Mouse (Mus musculus) lung, embryonic 15.5 days (tissue): Measurements from ENCODE around the gene BC025920. TPM values are rescaled to one million over a fixed set of nuclear protein-coding genes. Genes with fewer than 3 reads are reported as not detected.

Experiments
- ATAC-seq: fragments of 200-750 bp; cut with Nextera tagmentation; 2 replicates; pipeline ENCODE4 v1.8.0; 2017; ENCODE audit warnings: moderate number of reproducible peaks, borderline replicate concordance; ENCODE audit not compliant: low FRiP score, low TSS enrichment; ENCODE audit errors: extremely low read depth
- H3K27ac ChIP-seq: fragments of 300-500 bp; sonication (generic); 2 replicates; pipeline ENCODE4 v1.5.1; 2015; ENCODE audit warnings: moderate library complexity, mild to moderate bottlenecking, inconsistent platforms
- H3K27me3 ChIP-seq: fragments of 300-500 bp; sonication (generic); 2 replicates; pipeline ENCODE4 v1.6.1; 2015; ENCODE audit warnings: inconsistent platforms
- H3K36me3 ChIP-seq: fragments of 300-500 bp; sonication (generic); 2 replicates; pipeline ENCODE4 v1.6.1; 2015; ENCODE audit warnings: inconsistent platforms
- H3K4me1 ChIP-seq: fragments of 300-500 bp; sonication (generic); 2 replicates; pipeline ENCODE4 v1.6.1; 2015; ENCODE audit warnings: inconsistent platforms
- H3K4me2 ChIP-seq: fragments of 300-500 bp; sonication (generic); 2 replicates; pipeline ENCODE4 v1.6.1; 2015; ENCODE audit warnings: inconsistent platforms, mild to moderate bottlenecking, moderate library complexity
- H3K4me3 ChIP-seq: fragments of 300-500 bp; sonication (generic); 2 replicates; pipeline ENCODE4 v1.5.1; 2015; ENCODE audit warnings: mild to moderate bottlenecking, inconsistent platforms
- H3K9ac ChIP-seq: fragments of 300-500 bp; sonication (generic); 2 replicates; pipeline ENCODE4 v1.6.1; 2015; ENCODE audit warnings: inconsistent platforms
- H3K9me3 ChIP-seq: fragments of 300-500 bp; sonication (generic); 2 replicates; pipeline ENCODE4 v1.6.1; 2016; ENCODE audit warnings: inconsistent platforms
- WGBS: fragments of 180-500 bp; shearing (Covaris S2); methylation state at CpG from one replicate; pipeline ENCODE4 v1.1.7; 2015; 5-methylcytosine and 5-hydroxymethylcytosine counted together
- polyA plus RNA-seq: library from polyadenylated mRNA; unstranded; fragments of >200 nt; fragmentation: Nextera tagmentation; extraction: Ambion mirVana; gene quantifications from 2 replicates; pipeline ENCODE4 v1.2.1, GENCODE M21; 2015

Gene BC025920
- polyA plus RNA-seq, 1 experiment from 2014 or later, result 0.66 TPM

DNA sequence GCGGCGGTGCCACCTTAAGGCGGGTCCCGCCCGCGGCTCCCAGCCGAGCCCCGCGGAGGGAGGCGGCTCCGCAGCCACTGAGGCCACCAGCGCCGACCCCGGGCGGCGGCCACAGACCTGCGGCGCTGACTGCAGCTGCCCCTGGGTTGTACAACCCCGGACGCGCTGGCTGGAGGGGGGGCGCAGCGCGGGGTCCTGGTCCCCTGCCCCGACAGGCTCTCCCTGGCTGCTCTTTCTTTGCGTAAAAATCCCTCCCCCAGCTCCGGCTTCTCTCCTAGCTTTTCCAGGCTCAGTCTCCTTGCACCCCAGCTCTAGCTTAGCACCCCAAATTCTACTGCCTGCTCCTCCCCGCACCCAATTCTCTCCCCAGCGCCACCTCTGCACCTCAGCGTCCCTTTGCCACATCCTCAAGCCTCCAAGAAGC lies 30.9 kb upstream of the BC025920 start:
- peak overlapping the region; percentile 75 for H3K4me2 ChIP-seq
- H3K27me3 ChIP-seq, result no peaks in the 10 kb centered on the region
- H3K9me3 ChIP-seq, result no peaks in the 10 kb centered on the region
- no peaks in the 10 kb centered on the region for H3K36me3 ChIP-seq
- ATAC-seq, result peak; percentile 15; the same call in 1 of the 2 replicates
- peak overlapping the region; percentile 69 for H3K9ac ChIP-seq
- H3K27ac ChIP-seq, result peak overlapping the region; percentile 77
- peaks cover 63% of the 10 kb centered on the region for H3K4me1 ChIP-seq
- peak overlapping the region; percentile 60 for H3K4me3 ChIP-seq
- WGBS, result under 1% methylated on average over 23 of the region's 30 CpGs

- H3K9ac ChIP-seq, result peak overlapping the region; percentile 69
- H3K4me3 ChIP-seq, result peak overlapping the region; percentile 60
- H3K4me1 ChIP-seq, result peaks cover 63% of the 10 kb centered on the region
- WGBS, result 2% methylated on average over 6 of the region's 6 CpGs
- peak overlapping the region; percentile 77 for H3K27ac ChIP-seq
- H3K27me3 ChIP-seq, result no peaks in the 10 kb centered on the region
- no peaks in the 10 kb centered on the region for H3K9me3 ChIP-seq
- no peaks in the 10 kb centered on the region for H3K36me3 ChIP-seq
- ATAC-seq, result no peak
- peak overlapping the region; percentile 75 for H3K4me2 ChIP-seq
Observed at GRCm38 (mm10) chr10:81575695-81576094, 30.4 kb upstream of the BC025920 start.

DNA sequence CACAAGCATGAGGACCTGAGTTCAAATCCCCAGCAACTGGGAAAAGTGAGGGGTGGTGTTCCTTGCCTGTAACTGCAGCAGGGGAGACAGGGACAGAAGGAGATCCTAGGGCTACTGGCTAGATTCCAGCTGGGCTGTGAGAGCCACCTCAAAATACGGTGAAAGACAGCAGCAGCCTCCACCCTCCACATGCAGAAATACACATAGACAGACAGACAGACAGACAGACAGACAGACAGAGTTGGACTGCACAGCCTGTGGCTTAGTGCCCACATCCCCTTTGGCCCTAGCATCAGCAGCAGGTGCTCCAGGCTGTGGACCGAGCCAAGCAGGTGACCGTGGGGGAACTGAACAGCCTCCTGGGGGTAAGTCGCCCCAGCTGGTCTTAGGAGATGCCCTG lies 26.1 kb upstream of the BC025920 start:
- Histone ChIP-seq H3K4me3 (no peak overlapping the region), H3K4me1 (peaks cover 34% of the 10 kb centered on the region), H3K9me3 (no peaks in the 10 kb centered on the region), H3K9ac (no peak overlapping the region), H3K27me3 (no peaks in the 10 kb centered on the region), H3K27ac (no peak overlapping the region), H3K36me3 (peaks cover 11% of the 10 kb centered on the region), H3K4me2 (no peak overlapping the region)
- no peak for ATAC-seq
- WGBS, result 62% methylated on average over 4 of the region's 4 CpGs

DNA sequence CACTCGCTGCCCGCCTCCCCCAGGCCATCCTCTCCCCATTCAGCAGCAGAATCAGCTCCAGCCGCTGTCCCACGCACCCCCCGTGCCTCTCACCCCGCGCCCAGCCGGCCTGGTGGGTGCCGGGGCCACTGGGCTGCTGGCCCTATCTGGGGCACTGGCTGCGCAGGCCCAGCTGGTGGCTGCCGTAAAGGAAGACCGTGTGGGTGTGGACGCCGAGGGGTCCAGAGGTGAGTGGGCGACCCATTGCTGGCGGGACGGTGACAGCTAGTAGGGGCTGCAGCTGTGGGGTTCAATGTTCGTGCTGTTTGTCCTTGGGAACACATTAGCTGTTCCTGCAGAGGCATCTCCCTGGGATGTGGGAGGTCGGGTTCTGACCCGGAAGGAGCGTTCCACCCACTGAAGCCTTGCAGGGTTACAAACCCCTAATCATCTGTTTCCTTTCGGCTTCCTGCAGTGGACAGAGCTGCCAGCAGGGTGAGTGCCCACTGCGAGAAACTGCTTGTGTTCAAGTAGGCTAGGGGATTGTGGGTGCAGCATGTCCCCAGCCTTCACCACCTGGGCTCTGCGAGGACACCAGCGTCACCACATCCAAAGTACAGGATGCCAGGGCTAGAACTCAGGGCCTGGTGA lies 25.5 kb upstream of the BC025920 start:
- H3K27me3 ChIP-seq, result no peaks in the 10 kb centered on the region
- H3K4me2 ChIP-seq, result peak overlapping the region; percentile 29; the same call in 1 of the 2 replicates
- peaks cover 29% of the 10 kb centered on the region for H3K4me1 ChIP-seq
- no peaks in the 10 kb centered on the region for H3K9me3 ChIP-seq
- 0 out of 2 replicates have a peak, but pooled peaks have one; percentile 10 for ATAC-seq
- H3K4me3 ChIP-seq, result no peak overlapping the region
- H3K9ac ChIP-seq, result no peak overlapping the region
- no peak overlapping the region for H3K27ac ChIP-seq
- H3K36me3 ChIP-seq, result peaks cover 17% of the 10 kb centered on the region
- whole genome bisulfite sequencing, result 46% methylated on average over 25 of the region's 25 CpGs

- peaks cover 38% of the 10 kb centered on the region for H3K36me3 ChIP-seq
- H3K9ac ChIP-seq, result no peak overlapping the region
- no peak overlapping the region for H3K4me3 ChIP-seq
- no peaks in the 10 kb centered on the region for H3K9me3 ChIP-seq
- no peak for ATAC-seq
- H3K4me1 ChIP-seq, result peaks cover 15% of the 10 kb centered on the region
- 52% methylated on average over 6 of the region's 6 CpGs for WGBS
- no peak overlapping the region for H3K4me2 ChIP-seq
- H3K27ac ChIP-seq, result no peak overlapping the region
- H3K27me3 ChIP-seq, result no peaks in the 10 kb centered on the region
Observed at GRCm38 (mm10) chr10:81583347-81583746, 22.7 kb upstream of the BC025920 start.

GRCm38 (mm10) chr10:81588739-81589138 lies 17.3 kb upstream of the BC025920 start:
- Histone ChIP-seq H3K9me3 (no peaks in the 10 kb centered on the region), H3K27me3 (no peaks in the 10 kb centered on the region; the same call in 1 of the 2 replicates), H3K4me2 (no peak overlapping the region), H3K36me3 (peaks cover 46% of the 10 kb centered on the region), H3K9ac (no peak overlapping the region), H3K4me1 (no peaks in the 10 kb centered on the region), H3K4me3 (no peak overlapping the region), H3K27ac (no peak overlapping the region)
- no peak for ATAC-seq
- 58% methylated on average over 7 of the region's 7 CpGs for WGBS

DNA sequence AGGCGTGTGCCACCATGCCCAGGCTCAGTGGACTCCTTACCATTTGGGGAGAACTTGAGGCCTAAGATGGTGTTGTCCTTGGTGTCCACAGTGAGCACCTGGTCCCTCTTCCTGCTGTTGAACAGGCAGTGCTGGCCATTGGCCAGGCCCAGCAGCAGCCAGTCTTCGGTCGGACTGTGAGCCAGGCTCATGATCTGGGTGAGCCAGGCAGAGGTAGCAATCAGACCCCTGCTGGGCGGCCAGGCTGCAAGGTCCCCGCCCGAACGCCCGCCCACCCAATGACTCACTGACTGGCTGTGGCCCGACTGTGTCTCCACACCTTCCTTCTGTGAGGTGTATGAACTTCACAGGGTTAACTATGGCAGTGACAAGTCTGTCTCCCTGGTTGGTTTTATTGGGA lies 14.2 kb upstream of the BC025920 start:
- WGBS, result 65% methylated on average over 9 of the region's 9 CpGs
- ATAC-seq, result no peak
- peaks cover 17% of the 10 kb centered on the region for H3K27me3 ChIP-seq

DNA sequence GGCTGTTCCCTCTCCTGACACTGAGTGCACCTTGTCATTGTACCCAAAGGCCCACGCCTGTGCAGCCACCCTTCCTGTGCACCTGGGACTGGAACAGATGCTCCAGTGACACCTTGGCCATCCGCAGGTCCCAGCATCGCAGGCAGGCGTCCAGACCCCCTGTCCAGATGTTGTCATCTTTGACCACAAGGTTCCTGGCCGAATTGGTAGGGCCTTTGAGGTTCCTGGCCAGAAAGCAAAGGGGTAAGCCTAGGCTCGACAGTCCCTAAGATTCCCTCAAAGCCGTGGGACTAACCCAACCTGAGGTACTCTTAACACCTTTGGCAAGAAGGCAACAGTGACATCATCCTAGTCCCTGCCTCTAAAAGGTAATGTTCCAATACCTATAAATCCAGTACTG lies 13.4 kb upstream of the BC025920 start:
- H3K27ac ChIP-seq, result no peak overlapping the region
- H3K4me2 ChIP-seq, result no peak overlapping the region
- H3K4me3 ChIP-seq, result no peak overlapping the region
- H3K27me3 ChIP-seq, result peaks cover 17% of the 10 kb centered on the region
- H3K9me3 ChIP-seq, result no peaks in the 10 kb centered on the region
- H3K36me3 ChIP-seq, result peaks cover 17% of the 10 kb centered on the region; the same call in 1 of the 2 replicates
- no peak for ATAC-seq
- H3K4me1 ChIP-seq, result peaks cover 28% of the 10 kb centered on the region
- 75% methylated on average over 7 of the region's 7 CpGs for WGBS
- no peak overlapping the region for H3K9ac ChIP-seq

More for the DNA sequence above, 14.2 kb upstream of the BC025920 start:
- no peak overlapping the region for H3K4me3 ChIP-seq
- H3K36me3 ChIP-seq, result peaks cover 22% of the 10 kb centered on the region; the same call in 1 of the 2 replicates
- H3K4me2 ChIP-seq, result no peak overlapping the region
- H3K4me1 ChIP-seq, result peaks cover 20% of the 10 kb centered on the region
- no peak overlapping the region for H3K27ac ChIP-seq
- no peak overlapping the region for H3K9ac ChIP-seq
- H3K9me3 ChIP-seq, result no peaks in the 10 kb centered on the region

DNA sequence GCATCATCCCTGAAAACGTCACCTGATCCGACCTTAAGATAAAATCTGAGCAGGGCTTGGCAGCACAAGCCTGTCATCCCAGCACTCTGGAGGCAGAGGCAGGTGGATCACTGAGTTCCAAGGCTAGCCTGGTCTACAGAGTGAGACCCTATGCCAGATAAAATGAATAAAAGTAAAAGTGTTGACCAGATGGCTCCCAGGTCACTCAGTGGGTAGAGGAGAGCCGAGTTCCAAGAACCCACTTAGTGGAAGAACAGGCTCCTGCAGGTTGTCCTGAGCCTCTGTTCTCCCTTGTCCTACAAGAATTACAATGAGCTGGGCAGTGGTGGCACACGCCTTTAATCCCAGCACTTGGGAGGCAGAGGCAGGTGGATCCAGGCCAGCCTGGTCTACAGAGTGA lies 12.8 kb upstream of the BC025920 start:
- H3K4me1 ChIP-seq, result peaks cover 33% of the 10 kb centered on the region
- no peak for ATAC-seq
- no peaks in the 10 kb centered on the region for H3K9me3 ChIP-seq
- no peak overlapping the region for H3K4me2 ChIP-seq
- H3K4me3 ChIP-seq, result no peak overlapping the region
- peaks cover 17% of the 10 kb centered on the region for H3K27me3 ChIP-seq
- WGBS, result 57% methylated on average over 4 of the region's 4 CpGs
- H3K9ac ChIP-seq, result no peak overlapping the region
- no peak overlapping the region for H3K27ac ChIP-seq
- H3K36me3 ChIP-seq, result peaks cover 13% of the 10 kb centered on the region; the same call in 1 of the 2 replicates

- Histone ChIP-seq H3K9ac (no peak overlapping the region), H3K36me3 (peaks cover 6% of the 10 kb centered on the region; the same call in 1 of the 2 replicates), H3K27ac (no peak overlapping the region), H3K9me3 (no peaks in the 10 kb centered on the region), H3K4me2 (no peak overlapping the region), H3K4me1 (peaks cover 33% of the 10 kb centered on the region), H3K27me3 (peaks cover 17% of the 10 kb centered on the region), H3K4me3 (no peak overlapping the region)
- ATAC-seq, result no peak
- WGBS, result 57% methylated on average over 18 of the region's 18 CpGs
Observed at GRCm38 (mm10) chr10:81593935-81594334, 12.1 kb upstream of the BC025920 start.

DNA sequence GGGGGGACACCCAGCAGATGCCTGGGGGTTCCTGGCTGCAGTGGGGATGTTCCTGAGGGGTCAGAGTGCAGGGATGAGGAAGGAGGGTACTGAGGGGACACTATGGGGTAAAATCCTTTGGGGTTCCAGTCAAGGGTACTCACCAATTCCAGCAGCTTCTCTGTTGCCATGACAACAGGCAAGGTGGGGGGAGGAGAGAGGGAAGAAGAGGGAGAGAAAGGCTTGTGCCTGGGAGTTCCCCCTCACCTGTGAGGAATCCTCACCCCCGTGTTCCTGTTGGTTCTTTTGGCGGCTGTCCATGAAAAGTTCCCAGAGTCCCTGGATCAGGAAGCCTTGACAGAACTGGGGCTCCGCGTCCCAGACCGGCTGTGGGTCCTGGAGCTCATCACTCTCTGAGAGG lies 10.5 kb upstream of the BC025920 start:
- H3K36me3 ChIP-seq, result no peaks in the 10 kb centered on the region
- peak overlapping the region; percentile 89; the same call in 1 of the 2 replicates for H3K27ac ChIP-seq
- H3K4me1 ChIP-seq, result peaks cover 35% of the 10 kb centered on the region
- H3K4me3 ChIP-seq, result no peak overlapping the region
- peaks cover 17% of the 10 kb centered on the region for H3K27me3 ChIP-seq
- H3K9ac ChIP-seq, result no peak overlapping the region; the same call in 1 of the 2 replicates
- H3K9me3 ChIP-seq, result no peaks in the 10 kb centered on the region
- no peak for ATAC-seq
- 30% methylated on average over 5 of the region's 5 CpGs for WGBS
- H3K4me2 ChIP-seq, result peak overlapping the region; percentile 68; the same call in 1 of the 2 replicates

DNA sequence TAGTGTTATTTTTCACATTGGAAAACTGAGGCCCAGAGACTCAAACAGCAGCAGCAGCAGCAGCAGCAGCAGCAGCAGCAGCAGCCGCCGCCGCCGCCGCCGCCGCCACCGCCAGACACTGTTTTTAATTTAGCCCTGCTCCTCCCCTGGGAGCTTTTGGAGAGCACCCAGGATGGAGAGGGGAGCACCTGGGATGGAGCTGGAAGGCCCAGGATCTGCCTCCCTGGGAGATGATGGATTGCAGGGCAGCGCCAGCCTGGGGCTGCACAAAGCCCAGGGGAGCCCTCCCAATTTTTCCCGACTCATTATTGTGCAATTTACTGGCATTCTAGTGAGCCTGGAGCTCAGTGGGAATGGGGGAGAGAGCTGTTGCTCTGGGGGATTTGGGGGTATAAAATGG lies 9.5 kb upstream of the BC025920 start:
- Histone ChIP-seq H3K36me3 (no peaks in the 10 kb centered on the region), H3K4me2 (peak overlapping the region; percentile 68), H3K9me3 (no peaks in the 10 kb centered on the region), H3K4me1 (peaks cover 44% of the 10 kb centered on the region), H3K27ac (peak overlapping the region; percentile 89), H3K4me3 (peak overlapping the region; percentile 30), H3K9ac (peak overlapping the region; percentile 45), H3K27me3 (peaks cover 17% of the 10 kb centered on the region)
- WGBS, result 2% methylated on average over 10 of the region's 10 CpGs
- no peak for ATAC-seq
